Mouse (Mus musculus): ENCODE measurements at regions not wholly inside any gene's neighbourhood (a gene's known extent, or its start where the extent isn't known, plus 50 kb on each side); places are given as distances from the start of the nearest gene placed in this dataset.

GRCm38 (mm10) chr12:51128274-51128673, 219.6 kb upstream of the G2e3 start:
- no peak for TF ChIP-seq POLR2A (IDR thresholded peaks at IDR 0.05; ENCODE audit: insufficient read depth, low read length)
- TF ChIP-seq CTCF (IDR thresholded peaks at IDR 0.05; ENCODE audit: low read depth, low read length): no peak
- TF ChIP-seq EP300 (IDR thresholded peaks at IDR 0.05; ENCODE audit: insufficient read depth, low read depth, low read length): no peak
